Mouse (Mus musculus) heart, embryonic 12.5 days (tissue): ENCODE data around the gene Krtap12-1. TPM values are rescaled to one million over a fixed set of nuclear protein-coding genes. Genes with fewer than 3 reads are reported as not detected.
A peak's percentile ranks its signal among the peaks of the same experiment; 100 is the strongest.
"Not testable (repeated sequence)": the region's sequence is repeated elsewhere in the genome, so short reads cannot be mapped to it uniquely, and the experiment has no call there.

Experiments
- ATAC-seq: fragments of 200-750 bp; cut with Nextera tagmentation; 2 replicates; pipeline ENCODE4 v1.8.0; 2017; ENCODE audit warnings: moderate TSS enrichment, moderate library complexity; ENCODE audit not compliant: insufficient number of reproducible peaks, low FRiP score
- H3K27ac ChIP-seq: fragments of 300-500 bp; sonication (generic); 2 replicates; pipeline ENCODE4 v1.5.1; 2016; ENCODE audit warnings: mild to moderate bottlenecking, moderate library complexity; ENCODE audit not compliant: poor library complexity, severe bottlenecking
- H3K27me3 ChIP-seq: fragments of 300-500 bp; sonication (generic); replicated peaks from 2 replicates; pipeline ENCODE4 v1.6.1; 2016; ENCODE audit warnings: mild to moderate bottlenecking, moderate library complexity
- H3K36me3 ChIP-seq: fragments of 300-500 bp; sonication (generic); 2 replicates; pipeline ENCODE4 v1.6.1; 2016; ENCODE audit warnings: mild to moderate bottlenecking, moderate library complexity
- H3K4me1 ChIP-seq: fragments of 300-500 bp; sonication (generic); replicated peaks from 2 replicates; pipeline ENCODE4 v1.6.1; 2016; ENCODE audit warnings: mild to moderate bottlenecking
- H3K4me2 ChIP-seq: fragments of 300-500 bp; sonication (generic); 2 replicates; pipeline ENCODE4 v1.6.1; 2016; ENCODE audit warnings: mild to moderate bottlenecking, moderate library complexity
- H3K4me3 ChIP-seq: fragments of 300-500 bp; sonication (generic); 2 replicates; pipeline ENCODE4 v1.5.1; 2016; ENCODE audit warnings: mild to moderate bottlenecking
- H3K9ac ChIP-seq: fragments of 300-500 bp; sonication (generic); 2 replicates; pipeline ENCODE4 v1.6.1; 2016; ENCODE audit warnings: mild to moderate bottlenecking, moderate library complexity
- H3K9me3 ChIP-seq: fragments of 300-500 bp; sonication (generic); replicated peaks from 2 replicates; pipeline ENCODE4 v1.6.1; 2016; ENCODE audit warnings: mild to moderate bottlenecking, moderate library complexity
- WGBS: fragments of 180-500 bp; shearing (Covaris S2); methylation state at CpG from one replicate; pipeline ENCODE4 v1.1.7; 2016; 5-methylcytosine and 5-hydroxymethylcytosine counted together
- polyA plus RNA-seq: library from polyadenylated mRNA; unstranded; fragments of >200 nt; fragmentation: Nextera tagmentation; extraction: Ambion mirVana; gene quantifications from 2 replicates; pipeline ENCODE4 v1.2.1, GENCODE M21; 2016

Gene Krtap12-1
- polyA plus RNA-seq, 1 experiment from 2014 or later = not detected

DNA sequence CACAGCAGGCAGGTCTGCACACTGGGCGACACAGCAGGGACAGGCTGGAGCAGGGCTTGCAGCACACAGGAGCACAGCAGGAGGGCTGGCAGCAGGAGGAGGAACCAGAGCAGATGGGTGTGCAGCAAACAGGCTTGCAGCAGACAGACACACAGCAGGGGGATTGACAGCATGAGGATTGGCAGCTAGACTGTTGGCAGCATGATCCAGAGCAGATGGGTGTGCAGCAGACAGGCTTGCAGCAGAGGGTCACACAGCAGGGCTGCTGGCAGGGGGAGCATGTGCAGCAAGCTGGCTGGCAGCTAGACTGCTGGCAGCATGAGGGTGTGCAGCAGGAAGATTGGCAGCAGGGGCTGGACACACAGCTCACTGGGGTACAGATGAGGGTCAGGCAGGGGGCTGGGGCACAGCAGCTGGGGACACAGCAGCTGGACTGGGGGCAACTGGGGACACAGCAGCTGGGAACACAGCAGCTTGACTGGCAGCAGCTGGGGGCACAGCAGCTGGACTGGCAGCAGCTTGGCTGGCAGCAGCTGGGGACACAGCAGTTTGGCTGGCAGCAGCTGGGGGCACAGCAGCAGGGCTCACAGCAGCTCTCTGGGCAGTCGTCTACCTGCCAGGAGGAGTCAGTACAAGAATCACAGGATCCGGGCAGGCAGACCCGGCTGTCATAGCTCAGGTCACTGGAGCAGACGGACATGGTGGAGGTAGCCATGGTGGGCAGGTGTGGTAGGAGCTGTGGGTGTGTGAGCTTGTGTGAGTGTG, 21.7 kb downstream of the Krtap12-1 start, which contains the start of gene Gm18596:
Gene Gm18596 (minus strand): TSS at position 715 of the 765 bp plus-strand sequence.
- H3K27ac ChIP-seq, H3K27me3 ChIP-seq: not testable (repeated sequence)

DNA sequence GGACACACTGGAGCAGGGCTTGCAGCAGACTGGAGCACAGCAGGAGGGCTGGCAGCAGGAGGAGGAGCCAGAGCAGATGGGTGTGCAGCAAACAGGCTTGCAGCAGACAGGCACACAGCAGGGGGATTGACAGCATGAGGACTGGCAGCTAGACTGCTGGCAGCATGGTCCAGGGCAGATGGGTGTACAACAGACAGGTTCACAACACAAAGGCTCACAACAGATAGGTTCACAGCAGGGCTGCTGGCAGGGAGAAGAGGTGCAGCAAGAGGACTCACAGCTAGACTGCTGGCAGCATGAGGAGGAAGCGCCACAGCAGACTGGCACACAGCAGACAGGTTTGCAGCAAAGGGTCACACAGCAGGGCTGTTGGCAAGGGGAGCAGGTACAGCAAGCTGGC, 30.3 kb downstream of the Krtap12-1 start:
- WGBS = 67% methylated on average over 1 of the region's 1 CpGs
- H3K9me3 ChIP-seq = peaks cover 13% of the 10 kb centered on the region
- H3K9ac ChIP-seq, H3K27ac ChIP-seq, H3K4me2 ChIP-seq, H3K36me3 ChIP-seq, H3K27me3 ChIP-seq, H3K4me1 ChIP-seq, H3K4me3 ChIP-seq, ATAC-seq: not testable (repeated sequence)

More for the DNA sequence above, 21.7 kb downstream of the Krtap12-1 start, which contains the start of gene Gm18596:
- WGBS = 54% methylated on average over 5 of the region's 5 CpGs
- H3K4me3 ChIP-seq, ATAC-seq, H3K4me1 ChIP-seq, H3K36me3 ChIP-seq, H3K4me2 ChIP-seq, H3K9me3 ChIP-seq, H3K9ac ChIP-seq: not testable (repeated sequence)

DNA sequence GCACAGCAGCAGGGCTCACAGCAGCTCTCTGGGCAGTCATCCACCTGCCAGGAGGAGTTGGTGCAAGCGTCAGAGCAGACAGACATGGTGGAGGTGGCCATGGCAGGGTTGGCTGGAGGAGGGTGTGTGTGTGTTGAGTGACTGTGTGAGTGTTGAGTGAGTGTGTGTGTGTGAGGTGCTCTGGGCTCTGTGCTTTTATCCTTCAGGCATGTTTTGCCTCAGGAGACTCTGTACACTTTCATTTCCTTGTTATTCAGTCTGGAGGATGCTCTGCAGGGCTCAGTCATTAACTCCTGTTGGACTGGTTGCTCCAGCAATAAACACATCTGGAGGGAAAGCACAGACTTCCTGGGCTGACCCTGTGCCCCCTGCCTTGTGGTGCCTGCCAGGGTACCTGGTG, 30.9 kb downstream of the Krtap12-1 start, which contains the start of gene Gm9736:
Gene Gm9736 (minus strand): TSS at position 101 of the 400 bp plus-strand sequence.
- not testable (repeated sequence) for H3K4me2 ChIP-seq, H3K27me3 ChIP-seq, ATAC-seq, H3K36me3 ChIP-seq, H3K4me1 ChIP-seq, H3K9ac ChIP-seq, H3K27ac ChIP-seq, H3K4me3 ChIP-seq
- peaks cover 13% of the 10 kb centered on the region for H3K9me3 ChIP-seq
- WGBS = 33% methylated on average over 1 of the region's 1 CpGs

DNA sequence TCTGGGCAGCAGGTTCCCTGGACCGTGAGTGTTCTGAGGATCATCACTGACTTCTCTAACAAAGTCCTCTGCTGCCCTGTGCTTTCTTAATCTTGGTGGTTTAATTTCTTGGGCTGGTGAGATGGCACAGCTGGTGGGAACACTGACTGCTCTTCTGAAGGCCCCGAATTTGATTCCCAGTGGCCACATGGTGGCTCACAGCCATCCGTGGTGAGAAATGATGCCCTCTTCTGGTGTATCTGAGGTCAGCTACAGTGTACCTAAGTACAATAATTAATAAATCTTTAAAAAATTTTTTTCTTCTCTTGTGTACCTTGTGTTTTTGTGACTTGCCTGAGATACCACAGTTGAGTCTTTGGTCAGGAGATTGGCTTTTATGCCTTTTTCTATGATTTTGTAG, 31.9 kb downstream of the Krtap12-1 start:
- WGBS = 58% methylated on average over 3 of the region's 3 CpGs
- not testable (repeated sequence) for H3K9ac ChIP-seq, H3K27ac ChIP-seq, H3K9me3 ChIP-seq, H3K4me1 ChIP-seq, H3K36me3 ChIP-seq, H3K4me3 ChIP-seq, ATAC-seq, H3K4me2 ChIP-seq, H3K27me3 ChIP-seq

DNA sequence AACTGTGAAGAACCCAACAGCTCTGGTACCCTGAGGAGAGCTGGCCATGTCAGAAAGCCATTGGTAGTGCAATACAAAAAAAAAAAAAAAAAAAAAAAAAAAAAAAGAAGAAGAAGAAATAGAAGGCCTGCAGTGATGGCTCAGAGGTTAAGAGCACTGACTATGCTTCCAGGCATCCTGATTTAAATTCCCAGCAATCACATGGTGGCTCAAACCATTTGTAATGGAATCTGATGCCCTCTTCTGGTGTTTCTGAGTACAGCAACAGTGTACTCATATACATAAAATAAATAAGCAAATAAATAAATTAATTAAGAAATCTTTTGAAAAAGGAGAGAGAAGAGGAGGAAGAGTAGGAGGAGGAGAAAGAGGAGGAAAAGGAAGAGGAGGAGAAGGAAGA, 33.0 kb downstream of the Krtap12-1 start:
- H3K4me1 ChIP-seq = no peaks in the 10 kb centered on the region
- no peak for ATAC-seq
- no peak overlapping the region for H3K4me2 ChIP-seq
- H3K9me3 ChIP-seq = peaks cover under 1% of the 10 kb centered on the region; the same call in 1 of the 2 replicates
- 0 out of 2 replicates have a peak, but pooled peaks cover 6% of the 10 kb centered on the region for H3K27me3 ChIP-seq
- H3K27ac ChIP-seq = no peak overlapping the region
- no peak overlapping the region for H3K9ac ChIP-seq
- no peaks in the 10 kb centered on the region for H3K36me3 ChIP-seq
- H3K4me3 ChIP-seq = no peak overlapping the region

GRCm38 (mm10) chr10:77759582-77759981, 39.2 kb downstream of the Krtap12-1 start, which contains the start of gene Gm3233:
Gm3233 (minus strand) TSS chr10:77759682.
- not testable (repeated sequence) for H3K4me3 ChIP-seq, H3K27ac ChIP-seq, H3K9me3 ChIP-seq, ATAC-seq, H3K9ac ChIP-seq, H3K4me1 ChIP-seq, H3K27me3 ChIP-seq, H3K4me2 ChIP-seq, H3K36me3 ChIP-seq
- WGBS = no CpG with 5 or more reads among the region's 1 CpGs

DNA sequence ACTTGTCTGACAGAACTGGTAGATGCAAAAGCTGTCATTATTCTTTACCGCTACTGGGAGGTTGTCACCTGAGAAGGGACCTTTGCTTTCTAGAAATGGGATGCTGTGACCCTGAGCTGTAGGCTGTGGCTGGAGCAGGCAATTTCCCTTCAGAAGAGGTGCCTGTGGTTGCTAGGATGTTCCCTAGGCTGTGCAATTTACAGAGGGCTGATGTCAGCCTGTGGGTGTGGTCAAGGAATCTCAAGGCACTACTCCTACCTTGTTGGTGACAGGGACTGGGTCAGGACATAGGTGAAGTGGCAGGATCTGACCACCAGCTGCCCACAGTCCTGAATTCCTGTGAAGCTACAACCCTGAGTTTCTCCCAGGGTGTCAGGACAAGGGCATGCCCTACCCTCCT, 49.3 kb downstream of the Krtap12-1 start:
- ATAC-seq = peak; percentile 22; the same call in 1 of the 2 replicates
- 82% methylated on average over 1 of the region's 1 CpGs for WGBS
- Histone ChIP-seq H3K4me1 (0 out of 2 replicates have a peak, but pooled peaks cover 6% of the 10 kb centered on the region), H3K4me2 (no peak overlapping the region), H3K36me3 (no peaks in the 10 kb centered on the region), H3K9ac (no peak overlapping the region), H3K4me3 (no peak overlapping the region), H3K27ac (no peak overlapping the region), H3K27me3 (no peaks in the 10 kb centered on the region), H3K9me3 (0 out of 2 replicates have a peak, but pooled peaks cover 3% of the 10 kb centered on the region)

Other genes with a start within 250 kb of the Krtap12-1 start
- 31.0 and 32.1 TPM in 2 replicates for gene Fam207a, start 204.8 kb upstream of the Krtap12-1 start, polyA plus RNA-seq
- 1.5 and 2.5 TPM in 2 replicates for gene Itgb2, start 190.3 kb upstream of the Krtap12-1 start, polyA plus RNA-seq
- gene Pttg1ip, start 138.9 kb upstream of the Krtap12-1 start, polyA plus RNA-seq = 103 and 104 TPM in 2 replicates
- 177 and 184 TPM in 2 replicates for gene Sumo3, start 114.5 kb upstream of the Krtap12-1 start, polyA plus RNA-seq
- gene Gm49325, start 114.4 kb upstream of the Krtap12-1 start, polyA plus RNA-seq = 14.5 TPM in 1 of 2 replicates, not detected in the other
- gene Ube2g2, start 98.3 kb upstream of the Krtap12-1 start, polyA plus RNA-seq = 69.5 and 72.8 TPM in 2 replicates
- gene Tspear, start 34.0 kb upstream of the Krtap12-1 start, polyA plus RNA-seq = not detected in 2 replicates
- gene Gm19402, start 29.8 kb upstream of the Krtap12-1 start, polyA plus RNA-seq = not detected in 2 replicates
- not detected in 2 replicates for gene Gm9508, start 23.4 kb upstream of the Krtap12-1 start, polyA plus RNA-seq
- gene Gm10272, start 14.0 kb upstream of the Krtap12-1 start, polyA plus RNA-seq = not detected in 2 replicates
- gene Gm10024, start 9.1 kb upstream of the Krtap12-1 start, polyA plus RNA-seq = not detected in 2 replicates
- not detected in 2 replicates for gene Gm10142, start 4.8 kb upstream of the Krtap12-1 start, polyA plus RNA-seq
- gene Gm10100, start 5.9 kb downstream of the Krtap12-1 start, polyA plus RNA-seq = not detected in 2 replicates
- gene Gm18596, start 22.0 kb downstream of the Krtap12-1 start, polyA plus RNA-seq = not detected in 2 replicates
- gene Gm9736, start 30.8 kb downstream of the Krtap12-1 start, polyA plus RNA-seq = not detected in 2 replicates
- not detected in 2 replicates for gene Gm3233, start 39.1 kb downstream of the Krtap12-1 start, polyA plus RNA-seq
- not detected in 2 replicates for gene Gm3238, start 50.7 kb downstream of the Krtap12-1 start, polyA plus RNA-seq
- gene Gm7138, start 56.3 kb downstream of the Krtap12-1 start, polyA plus RNA-seq = not detected in 2 replicates
- not detected in 2 replicates for gene Gm3250, start 61.9 kb downstream of the Krtap12-1 start, polyA plus RNA-seq
- not detected in 2 replicates for gene Gm7137, start 67.6 kb downstream of the Krtap12-1 start, polyA plus RNA-seq
- gene Gm9639, start 74.5 kb downstream of the Krtap12-1 start, polyA plus RNA-seq = not detected in 2 replicates
- not detected in 2 replicates for gene Gm19668, start 78.5 kb downstream of the Krtap12-1 start, polyA plus RNA-seq
- gene Gm9507, start 91.2 kb downstream of the Krtap12-1 start, polyA plus RNA-seq = not detected in 2 replicates
- not detected in 2 replicates for gene Gm2696, start 94.1 kb downstream of the Krtap12-1 start, polyA plus RNA-seq
- not detected in 2 replicates for gene Krtap10-4, start 106.5 kb downstream of the Krtap12-1 start, polyA plus RNA-seq
- not detected in 2 replicates for gene Krtap10-10, start 115.3 kb downstream of the Krtap12-1 start, polyA plus RNA-seq
- not detected in 2 replicates for gene Gm36176, start 126.2 kb downstream of the Krtap12-1 start, polyA plus RNA-seq
- gene Gm10318, start 132.3 kb downstream of the Krtap12-1 start, polyA plus RNA-seq = not detected in 2 replicates
- gene Gm3285, start 141.4 kb downstream of the Krtap12-1 start, polyA plus RNA-seq = not detected in 2 replicates
- 1.9 and 2.1 TPM in 2 replicates for gene Lrrc3, start 181.9 kb downstream of the Krtap12-1 start, polyA plus RNA-seq
- 0.19 and 0.32 TPM in 2 replicates for gene Trpm2, start 250.0 kb downstream of the Krtap12-1 start, polyA plus RNA-seq